Mouse (Mus musculus) ES-E14 (cell line): ENCODE measurements at regions not wholly inside any gene's neighbourhood (a gene's known extent, or its start where the extent isn't known, plus 50 kb on each side); places are given as distances from the start of the nearest gene placed in this dataset.

Experiments used
- HCFC1 ChIP-seq: IDR thresholded peaks from 2 replicates; pipeline ENCODE4 v1.6.1; 2012; ENCODE audit warnings: low read length, inconsistent platforms, borderline replicate concordance; ENCODE audit not compliant: insufficient read depth
- MAFK ChIP-seq: IDR thresholded peaks from 2 replicates; pipeline ENCODE4 v1.6.1; 2014; ENCODE audit warnings: mild to moderate bottlenecking, low read depth, low read length, inconsistent platforms; ENCODE audit not compliant: insufficient read depth
- ZC3H11A ChIP-seq: IDR thresholded peaks from 2 replicates; pipeline ENCODE4 v1.6.1; 2012; ENCODE audit warnings: low read depth, mild to moderate bottlenecking, inconsistent platforms, low read length, borderline replicate concordance
- ZNF384 ChIP-seq: IDR thresholded peaks from 2 replicates; pipeline ENCODE4 v1.6.1; 2012; ENCODE audit warnings: low read depth, low read length, inconsistent platforms

DNA sequence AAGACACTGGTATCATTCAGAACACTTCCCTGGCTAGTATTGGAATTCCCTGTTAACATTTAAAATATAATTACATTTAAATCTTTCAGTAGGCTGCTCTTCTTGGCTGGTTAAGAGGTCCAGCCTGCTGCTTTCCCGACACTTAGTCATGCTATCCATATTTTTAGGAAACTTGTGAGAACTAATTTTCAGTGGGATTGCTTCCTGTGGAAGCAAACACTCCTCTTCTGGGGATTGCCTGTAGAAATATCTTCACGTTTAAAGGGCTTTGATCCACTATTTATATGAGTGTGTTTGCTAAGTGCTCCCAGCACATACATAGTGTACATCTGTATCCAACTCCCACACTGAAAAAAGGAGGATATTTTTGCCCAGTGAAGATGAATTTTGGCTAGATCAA is 761.8 kb upstream of the Cdh12 start:
- no peak for TF ChIP-seq MAFK
- TF ChIP-seq ZNF384: no peak
- no peak for TF ChIP-seq ZC3H11A
- TF ChIP-seq HCFC1: no peak
